Mouse (Mus musculus): ENCODE results near the gene Nudt4.
"Not testable (repeated sequence)": the region's sequence is repeated elsewhere in the genome, so short reads cannot be mapped to it uniquely, and the experiment has no call there.

Nudt4 gene

GRCm38 (mm10) chr10:95566786-95567185 lies 2.8 kb upstream of the Nudt4 start:
- no peak for DNase-seq

DNA sequence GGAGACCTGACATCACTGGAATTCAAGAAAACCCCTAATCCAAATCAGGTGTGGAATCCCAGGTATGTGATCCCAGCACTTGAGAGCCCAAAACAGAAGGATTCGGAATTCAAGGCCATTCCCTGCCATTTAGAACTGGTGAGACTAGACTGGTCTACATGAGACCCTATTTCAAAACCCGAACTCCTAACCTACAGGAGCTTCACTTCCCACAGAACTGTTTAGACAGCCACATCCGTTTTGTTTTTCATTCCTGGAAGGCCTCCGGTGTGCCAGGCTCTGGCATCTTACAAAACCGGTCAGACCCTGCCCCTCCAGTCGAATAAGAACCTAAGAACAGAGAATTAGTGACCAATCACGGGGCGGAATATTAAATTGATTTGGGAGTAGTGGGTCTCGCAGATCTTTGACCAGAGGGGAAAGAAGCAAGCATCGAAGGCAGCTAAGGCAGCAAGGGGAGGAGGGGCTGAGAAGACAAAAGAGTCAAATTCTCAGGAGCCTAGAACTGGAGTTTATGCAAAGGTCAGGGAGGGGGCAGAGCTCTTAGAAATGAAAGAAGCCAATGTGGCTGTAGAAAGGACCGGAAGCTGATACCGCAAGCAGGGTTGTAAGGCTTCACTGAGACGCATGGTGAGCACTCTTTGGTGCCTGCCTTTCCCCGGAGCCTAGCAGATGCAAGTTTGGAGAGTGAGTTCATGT lies 1.4 kb upstream of the Nudt4 start:
- DNase-seq, result no peak

GRCm38 (mm10) chr10:95562859-95563841 lies 796 bp downstream of the Nudt4 start:
- DNase-seq, result no peak

GRCm38 (mm10) chr10:95562395-95562794 lies 1.6 kb downstream of the Nudt4 start:
- no peak for DNase-seq

- DNase-seq, result no peak
Observed at GRCm38 (mm10) chr10:95561616-95562015, 2.3 kb downstream of the Nudt4 start.

DNA sequence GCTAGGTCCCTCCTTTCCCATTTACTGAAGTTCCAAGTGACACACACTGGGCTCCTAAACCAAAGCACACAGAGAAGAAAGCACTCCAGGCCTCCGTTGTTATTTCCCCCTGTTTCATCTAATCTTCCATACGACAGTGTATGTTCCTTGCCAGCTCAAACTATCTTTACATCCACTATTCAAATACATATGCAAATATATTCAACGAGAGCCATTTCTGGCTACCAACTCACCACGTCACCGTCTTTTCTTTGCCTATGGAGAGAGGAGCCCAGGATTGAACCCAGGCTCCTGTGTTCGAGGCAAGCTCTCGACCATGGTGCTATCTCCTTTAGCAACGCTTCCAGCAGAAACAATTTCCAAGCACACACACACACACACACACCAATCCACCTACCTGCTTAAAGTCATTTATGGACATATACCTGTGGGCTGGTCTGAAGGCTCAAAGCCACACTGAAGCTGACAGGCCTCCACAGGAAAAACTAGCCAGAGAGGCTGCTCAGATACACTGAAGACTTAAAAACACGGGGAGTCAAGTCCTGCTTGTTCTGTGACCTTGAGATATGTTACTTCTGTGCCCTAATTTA lies 3.5 kb downstream of the Nudt4 start:
- DNase-seq, result no peak

DNA sequence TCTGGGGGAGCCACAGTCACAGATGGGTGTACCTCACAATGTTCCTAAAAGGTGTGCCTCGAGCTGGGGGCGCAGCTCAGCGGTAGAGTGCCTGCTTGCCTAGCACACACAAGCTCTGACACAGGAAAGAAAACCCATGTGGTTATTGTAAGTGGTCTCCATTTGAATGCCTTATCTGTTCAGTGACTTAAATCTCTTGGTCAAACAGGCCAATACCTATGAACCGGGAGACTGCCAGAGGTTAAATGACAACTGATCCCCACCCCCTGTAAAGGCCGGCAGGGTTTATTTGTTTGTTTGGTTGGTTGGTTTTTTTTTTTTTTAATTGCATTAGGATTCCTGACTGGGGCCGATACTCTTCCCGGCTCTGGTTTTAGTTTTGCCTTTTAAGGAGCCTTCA lies 4.5 kb downstream of the Nudt4 start:
- DNase-seq, result no peak

GRCm38 (mm10) chr10:95557337-95557828 lies 6.6 kb downstream of the Nudt4 start:
- no peak for DNase-seq

- peak; percentile 64 for DNase-seq
Observed at GRCm38 (mm10) chr10:95555866-95556265, 8.1 kb downstream of the Nudt4 start.

DNA sequence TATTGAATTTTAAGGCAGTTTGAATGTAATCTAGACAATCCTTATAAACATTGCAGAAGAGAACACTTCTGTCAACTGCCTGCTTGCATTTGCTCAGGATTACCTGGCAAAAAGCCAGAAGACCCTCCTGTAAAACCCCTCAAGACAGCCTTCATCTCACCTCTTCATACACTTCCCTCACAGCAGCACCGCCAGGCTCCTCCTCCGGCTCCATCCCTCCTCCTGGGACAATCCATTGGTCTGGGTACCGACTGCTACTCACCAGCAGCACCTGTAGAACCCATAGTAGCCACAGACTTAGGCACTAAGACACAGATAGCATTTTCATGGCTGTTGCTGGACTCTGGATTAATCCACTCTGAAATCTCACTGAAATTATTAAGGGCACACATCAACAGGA lies 11.6 kb downstream of the Nudt4 start:
- DNase-seq, result no peak

DNA sequence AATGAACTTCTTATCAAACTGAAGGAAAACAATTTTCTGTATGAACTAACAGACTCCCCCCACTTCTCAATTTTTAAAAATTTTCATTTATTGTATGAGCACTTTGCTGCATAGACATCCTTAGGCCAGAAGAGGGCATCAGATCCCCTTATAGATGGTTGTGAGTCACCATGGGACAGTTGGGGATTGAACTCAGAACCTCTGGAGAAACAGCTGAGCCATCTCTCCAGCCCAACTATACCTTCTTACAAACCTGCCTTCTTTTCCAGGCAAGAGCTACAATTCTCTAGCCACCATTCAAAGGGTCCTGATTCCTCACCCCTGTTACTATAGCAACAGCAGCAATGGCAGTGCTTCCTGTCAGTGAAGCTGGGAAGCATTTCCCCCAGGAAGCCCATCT lies 12.2 kb downstream of the Nudt4 start:
- no peak for DNase-seq

- no peak for DNase-seq
Observed at GRCm38 (mm10) chr10:95550506-95550905, 13.4 kb downstream of the Nudt4 start.

- not testable (repeated sequence) for DNase-seq
Observed at GRCm38 (mm10) chr10:95549080-95549479, 14.9 kb downstream of the Nudt4 start.

GRCm38 (mm10) chr10:95548154-95548826 lies 15.7 kb downstream of the Nudt4 start:
- DNase-seq, result no peak

- no peak for DNase-seq
Observed at GRCm38 (mm10) chr10:95546178-95546577, 17.8 kb downstream of the Nudt4 start.

GRCm38 (mm10) chr10:95545051-95545450 lies 18.9 kb downstream of the Nudt4 start:
- DNase-seq, result no peak

DNA sequence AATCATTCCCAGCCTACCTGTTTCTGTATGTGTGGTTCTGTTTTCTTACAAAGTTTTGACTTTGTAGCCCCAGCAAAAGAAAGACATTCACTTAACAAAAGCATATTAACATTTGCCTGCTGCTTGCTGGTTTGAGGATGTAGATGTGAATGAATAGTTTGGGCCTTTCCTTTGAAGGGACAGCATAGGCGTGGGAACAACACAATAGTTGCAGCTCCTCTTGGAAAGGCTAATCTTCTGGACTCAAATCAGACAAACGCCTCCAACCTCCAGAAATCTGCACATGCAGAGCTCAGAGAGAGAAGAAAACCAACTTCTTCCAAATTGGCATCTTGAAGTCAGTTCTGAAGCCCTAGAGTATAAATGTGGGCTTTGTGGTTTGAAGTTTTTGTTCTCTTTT lies 19.3 kb downstream of the Nudt4 start:
- DNase-seq, result no peak

DNA sequence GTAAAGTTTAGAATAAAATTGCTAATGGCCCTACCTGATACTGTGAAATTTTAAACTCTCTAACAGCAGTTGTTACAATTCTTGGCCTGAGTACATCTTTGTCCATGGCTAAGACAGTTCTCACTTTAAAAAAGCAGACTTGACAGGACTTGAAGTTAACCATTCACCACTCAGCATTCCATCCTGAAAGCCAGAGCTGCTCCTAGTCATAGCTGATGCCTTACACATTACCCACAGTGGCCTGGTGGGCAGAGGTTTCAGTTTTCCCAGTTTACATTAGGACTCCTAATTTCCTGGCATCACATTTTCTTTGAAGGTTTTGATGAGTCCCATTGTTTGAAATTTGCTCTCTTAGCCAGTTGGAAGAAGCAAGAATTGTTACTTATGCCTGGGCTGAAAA lies 19.9 kb downstream of the Nudt4 start:
- DNase-seq, result peak; percentile 57

DNA sequence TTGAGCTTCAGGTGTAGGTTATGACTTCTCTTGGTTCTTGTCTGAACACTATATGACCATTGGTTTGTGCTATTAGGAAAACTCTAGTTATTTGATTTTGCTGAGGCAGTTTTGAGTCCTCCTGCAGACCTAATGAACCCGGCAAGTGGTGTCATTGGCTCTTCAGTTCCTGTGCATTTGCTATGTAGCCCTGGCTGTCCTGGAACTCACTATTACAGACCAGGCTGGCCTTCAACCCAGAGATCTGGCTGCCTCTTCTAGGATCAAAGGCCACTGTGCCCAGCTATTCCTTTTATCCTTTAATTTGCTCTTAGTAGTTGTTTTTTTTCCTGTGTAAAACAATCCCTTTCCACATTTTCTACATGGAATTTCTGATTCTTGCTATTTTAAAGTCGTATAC lies 20.6 kb downstream of the Nudt4 start:
- no peak for DNase-seq

GRCm38 (mm10) chr10:95542916-95543315 lies 21.0 kb downstream of the Nudt4 start:
- no peak for DNase-seq

GRCm38 (mm10) chr10:95539841-95540240 lies 24.1 kb downstream of the Nudt4 start:
- no peak for DNase-seq

DNA sequence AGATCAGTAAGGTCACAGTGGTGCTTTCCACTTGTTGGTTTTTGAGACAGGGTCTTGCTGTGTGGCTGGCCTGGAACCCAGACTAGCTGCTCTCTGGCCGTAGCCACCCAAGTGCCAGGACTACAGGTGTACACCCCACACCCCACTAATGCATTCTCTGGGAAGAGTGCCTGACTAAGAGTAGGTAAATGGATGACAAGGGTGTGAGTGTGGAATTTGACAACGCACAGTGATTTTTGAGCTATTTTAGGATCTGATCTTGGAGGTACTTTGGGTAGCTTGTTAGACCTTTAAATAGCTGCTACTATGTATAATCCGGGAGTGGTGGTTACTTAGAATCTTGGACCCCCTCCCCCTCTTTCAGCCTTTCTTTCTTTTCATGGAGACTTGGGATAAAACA lies 24.7 kb downstream of the Nudt4 start:
- DNase-seq, result no peak

DNA sequence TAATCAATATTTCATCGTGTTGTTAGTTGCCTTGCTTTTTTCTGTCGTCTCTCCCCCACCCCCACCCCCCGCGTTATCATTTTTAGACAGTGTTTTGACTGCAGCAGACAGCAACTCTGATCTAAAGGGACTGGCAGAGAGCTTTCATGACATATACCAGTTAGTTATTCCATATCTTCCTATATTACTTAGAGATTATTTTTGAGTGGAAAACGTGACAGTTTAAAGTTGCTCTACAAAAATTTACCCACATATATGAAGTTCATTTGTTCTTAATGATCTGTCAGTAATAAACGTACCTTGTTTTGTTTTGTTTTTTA lies 27.8 kb downstream of the Nudt4 start:
- DNase-seq, result no peak

Measured in kidney, adult 11 months (tissue).